21 mouse cellular contexts compared by ENCODE assay signal in the genomic region with DNA sequence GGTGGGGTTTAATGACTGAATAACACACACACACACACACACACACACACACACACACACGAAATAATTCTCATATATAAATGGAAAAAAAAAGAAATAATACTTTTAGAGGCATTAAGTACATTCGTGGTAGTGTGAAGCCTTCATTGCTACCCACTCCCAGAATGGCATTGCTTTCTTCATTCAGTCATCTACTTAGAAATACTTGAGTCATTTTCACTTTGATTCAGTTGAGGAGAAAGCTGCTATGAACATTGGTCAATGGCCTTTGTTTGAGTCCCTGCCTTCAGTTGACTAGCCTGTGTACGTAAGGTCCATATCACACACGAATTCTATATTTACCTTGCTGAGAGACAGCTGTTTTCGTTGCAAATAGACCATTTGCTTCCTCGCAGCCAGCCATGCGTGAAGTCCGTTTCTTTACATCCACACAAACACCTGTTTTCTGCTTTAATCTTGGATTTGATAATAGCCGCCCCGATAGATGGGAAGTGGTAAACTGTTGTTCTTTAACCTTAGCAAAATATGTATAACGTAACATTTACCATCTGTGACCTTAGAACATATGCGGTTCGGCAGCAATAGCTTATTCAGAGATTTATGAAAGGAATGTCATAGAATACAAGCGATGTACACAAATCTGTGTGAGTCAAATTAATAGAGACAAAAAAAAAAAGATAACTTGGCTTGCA.
DNase-seq lines count a peak whose midpoint lies in the region; ATAC-seq and TF ChIP-seq lines count a peak whose summit lies in the region.
"Had no signal": no experiment of that assay in that cellular context is flagged by ENCODE, and none has a peak within 500 bp of the region (broad histone marks: within the 10 kb centered on the region; RNA-seq: fewer than 3 reads in every experiment).

No protein-coding gene starts in this region.

- peak overlapping the region; percentile 41; the same call in 1 of the 2 replicates for H3K4me2 ChIP-seq in intestine, postnatal 0 days (replicated peaks; ENCODE audit: low read depth)
- no peak overlapping the region for H3K4me2 ChIP-seq in intestine, embryonic 16.5 days (ENCODE audit: low read depth, low read length)
- H3K4me2 ChIP-seq in stomach, embryonic 15.5 days: peak overlapping the region; percentile 25; the same call in 1 of the 2 replicates
- no peak overlapping the region for H3K4me2 ChIP-seq in midbrain, embryonic 15.5 days
- H3K4me2 ChIP-seq: forebrain, embryonic 12.5 days; heart, embryonic 11.5 days; heart, embryonic 15.5 days; hindbrain, embryonic 13.5 days had no signal

- no peak for TF ChIP-seq POLR2A in spleen, adult 2 months (IDR thresholded peaks at IDR 0.05; ENCODE audit: low read depth, low read length)

- H3K4me1 ChIP-seq in intestine, postnatal 0 days (replicated peaks; ENCODE audit: control insufficient read depth, insufficient read depth, low read length): 0 out of 2 replicates have a peak, but pooled peaks cover 5% of the 10 kb centered on the region
- peaks cover 19% of the 10 kb centered on the region; the same call in 1 of the 2 replicates for H3K4me1 ChIP-seq in intestine, embryonic 16.5 days (ENCODE audit: control insufficient read depth, insufficient read depth, low read length)
- H3K4me1 ChIP-seq in spleen, adult 2 months (ENCODE audit: control insufficient read depth, insufficient read depth, insufficient read length): peaks cover 15% of the 10 kb centered on the region
- no peaks in the 10 kb centered on the region for H3K4me1 ChIP-seq in stomach, embryonic 15.5 days
- no peaks in the 10 kb centered on the region for H3K4me1 ChIP-seq in midbrain, embryonic 15.5 days
- H3K4me1 ChIP-seq: forebrain, embryonic 12.5 days; heart, embryonic 15.5 days had no signal

- no peaks in the 10 kb centered on the region for H3K36me3 ChIP-seq in intestine, postnatal 0 days (ENCODE audit: control insufficient read depth, insufficient read depth)
- no peaks in the 10 kb centered on the region for H3K36me3 ChIP-seq in intestine, embryonic 16.5 days (ENCODE audit: control insufficient read depth, insufficient read depth, low read length)
- no peaks in the 10 kb centered on the region for H3K36me3 ChIP-seq in spleen, adult 2 months (ENCODE audit: control insufficient read depth, insufficient read depth, low read length)
- H3K36me3 ChIP-seq in stomach, embryonic 15.5 days: no peaks in the 10 kb centered on the region
- no peaks in the 10 kb centered on the region for H3K36me3 ChIP-seq in midbrain, embryonic 15.5 days (replicated peaks)
- H3K36me3 ChIP-seq: embryonic facial prominence, embryonic 13.5 days; forebrain, embryonic 12.5 days; heart, embryonic 15.5 days; hindbrain, embryonic 13.5 days had no signal

- H3K4me3 ChIP-seq in intestine, postnatal 0 days (ENCODE audit: low read depth, low read length): no peak overlapping the region
- H3K4me3 ChIP-seq in intestine, embryonic 16.5 days (ENCODE audit: low read length): no peak overlapping the region
- no peak overlapping the region for H3K4me3 ChIP-seq in spleen, adult 2 months (ENCODE audit: extremely low read depth, insufficient read depth, insufficient read length)
- no peak overlapping the region for H3K4me3 ChIP-seq in stomach, embryonic 15.5 days (replicated peaks)
- no peak overlapping the region for H3K4me3 ChIP-seq in midbrain, embryonic 15.5 days
- H3K4me3 ChIP-seq: embryonic facial prominence, embryonic 13.5 days; forebrain, embryonic 12.5 days; heart, adult 2 months; heart, embryonic 15.5 days; hindbrain, embryonic 13.5 days had no signal

- no peaks in the 10 kb centered on the region for H3K9me3 ChIP-seq in intestine, postnatal 0 days (ENCODE audit: control insufficient read depth)
- H3K9me3 ChIP-seq in intestine, embryonic 16.5 days (ENCODE audit: control insufficient read depth, low read length): no peaks in the 10 kb centered on the region
- no peaks in the 10 kb centered on the region for H3K9me3 ChIP-seq in stomach, embryonic 15.5 days
- no peaks in the 10 kb centered on the region for H3K9me3 ChIP-seq in midbrain, embryonic 15.5 days
- H3K9me3 ChIP-seq: embryonic facial prominence, embryonic 13.5 days; forebrain, embryonic 12.5 days; heart, embryonic 15.5 days; hindbrain, embryonic 13.5 days had no signal

- TF ChIP-seq CTCF in intestine, postnatal 0 days (IDR thresholded peaks at IDR 0.05; ENCODE audit: low read depth): no peak
- TF ChIP-seq CTCF in spleen, adult 2 months (IDR thresholded peaks at IDR 0.05; ENCODE audit: extremely low read depth, insufficient read depth, insufficient read length, insufficient replicate concordance): no peak

- WGBS in intestine, postnatal 0 days: 62% methylated on average over 14 of the region's 14 CpGs
- WGBS in intestine, embryonic 16.5 days: 68% methylated on average over 14 of the region's 14 CpGs
- 43% methylated on average over 14 of the region's 14 CpGs for WGBS in spleen, adult 2 months
- WGBS in stomach, embryonic 15.5 days: 51% methylated on average over 14 of the region's 14 CpGs
- WGBS in midbrain, embryonic 15.5 days: 85% methylated on average over 14 of the region's 14 CpGs

- DNase-seq in spleen, adult 2 months (ENCODE audit: low read depth in 1 of 2, low spot score in 2 of 2): no peak
- DNase-seq in spleen, postnatal 36 days (ENCODE audit: low spot score in 2 of 2): no peak
- no peak for DNase-seq in cerebellum, adult 11 months
- DNase-seq: adrenal gland, adult 8-10 months; adrenal gland, postnatal 36 days; cerebellum, adult 11-12 months; cerebellum, adult 9-10 months; cerebellum, postnatal 36 days; gastrocnemius, postnatal 10 days; heart, adult 2 months; heart, postnatal 14 days had no signal

- H3K27me3 ChIP-seq in intestine, postnatal 0 days (replicated peaks; ENCODE audit: control insufficient read depth, insufficient read depth, low read length): no peaks in the 10 kb centered on the region
- no peaks in the 10 kb centered on the region for H3K27me3 ChIP-seq in intestine, embryonic 16.5 days (replicated peaks; ENCODE audit: control insufficient read depth, insufficient read depth, low read length)
- H3K27me3 ChIP-seq in spleen, adult 2 months (ENCODE audit: control insufficient read depth, insufficient read depth, low read length): no peaks in the 10 kb centered on the region
- no peaks in the 10 kb centered on the region for H3K27me3 ChIP-seq in stomach, embryonic 15.5 days (replicated peaks)
- H3K27me3 ChIP-seq in midbrain, embryonic 15.5 days (replicated peaks): no peaks in the 10 kb centered on the region; the same call in 1 of the 2 replicates
- H3K27me3 ChIP-seq: heart, embryonic 15.5 days; hindbrain, embryonic 13.5 days had no signal

- H3K27ac ChIP-seq in intestine, postnatal 0 days (ENCODE audit: low read depth, low read length): no peak overlapping the region
- H3K27ac ChIP-seq in intestine, embryonic 16.5 days (ENCODE audit: low read length): no peak overlapping the region
- peak overlapping the region; percentile 20; the same call in 1 of the 2 replicates for H3K27ac ChIP-seq in spleen, adult 2 months (ENCODE audit: insufficient read depth, low read length)
- no peak overlapping the region for H3K27ac ChIP-seq in stomach, embryonic 15.5 days
- H3K27ac ChIP-seq in midbrain, embryonic 15.5 days: no peak overlapping the region
- H3K27ac ChIP-seq: embryonic facial prominence, embryonic 13.5 days; forebrain, embryonic 12.5 days; heart, adult 2 months; heart, embryonic 15.5 days; hindbrain, embryonic 13.5 days had no signal

- H3K9ac ChIP-seq in intestine, postnatal 0 days (ENCODE audit: low read depth, low read length): no peak overlapping the region
- H3K9ac ChIP-seq in intestine, embryonic 16.5 days (ENCODE audit: low read depth, low read length): no peak overlapping the region
- H3K9ac ChIP-seq in stomach, embryonic 15.5 days: no peak overlapping the region
- H3K9ac ChIP-seq in midbrain, embryonic 15.5 days: no peak overlapping the region
- H3K9ac ChIP-seq: embryonic facial prominence, embryonic 13.5 days; forebrain, embryonic 12.5 days; heart, embryonic 15.5 days; hindbrain, embryonic 13.5 days had no signal

- ATAC-seq in intestine, postnatal 0 days: no peak
- no peak for ATAC-seq in intestine, embryonic 16.5 days
- no peak for ATAC-seq in stomach, embryonic 15.5 days (ENCODE audit: insufficient read depth, low FRiP score, low read depth)
- ATAC-seq in midbrain, embryonic 15.5 days (replicated peaks): no peak
- ATAC-seq: forebrain, embryonic 16.5 days had no signal

Comparison
In these comparisons a context has a peak if more than half of its experiments do, and no peak if none do; other contexts are left out.
1. H3K4me2 ChIP-seq: peak in intestine, postnatal 0 days (single experiment) and stomach, embryonic 15.5 days (single experiment); none in intestine, embryonic 16.5 days (single experiment) and midbrain, embryonic 15.5 days (single experiment).